Mouse (Mus musculus): ENCODE results near the gene Gja5. TPM values are rescaled to one million over a fixed set of nuclear protein-coding genes. Genes with fewer than 3 reads are reported as not detected.

Gja5 gene
- polyA plus RNA-seq, 1 experiment from 2014 or later: 3.0 TPM

DNA sequence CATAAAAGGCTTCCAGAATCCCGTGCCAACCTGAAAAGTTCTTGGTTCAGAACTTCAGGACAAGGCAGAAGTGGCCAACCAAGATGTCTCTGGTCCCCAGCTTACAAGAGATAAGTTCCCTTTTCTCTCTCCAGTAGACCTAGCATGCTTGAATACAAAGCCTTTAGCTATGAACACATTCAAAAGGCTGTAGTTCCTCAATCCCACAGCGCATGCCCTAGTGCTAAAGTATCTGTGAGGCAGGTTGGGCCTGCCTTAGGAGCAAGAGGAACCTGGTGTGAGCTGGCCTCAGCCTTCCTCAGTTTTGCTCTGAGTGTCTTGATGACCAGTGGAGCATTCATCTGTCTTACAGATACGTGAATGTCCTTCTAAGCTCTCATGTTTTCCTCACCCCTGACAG lies 131.1 kb downstream of the Gja5 start:
- 31% methylated on average over 3 of the region's 3 CpGs for WGBS (ENCODE audit: insufficient replicate concordance)
- Histone ChIP-seq H3K9me3 (replicated peaks; ENCODE audit: control insufficient read depth, low read length) (no peaks in the 10 kb centered on the region), H3K27ac (ENCODE audit: low read length) (no peak overlapping the region), H3K4me3 (ENCODE audit: low read depth, low read length) (no peak overlapping the region), H3K27me3 (ENCODE audit: control insufficient read depth, insufficient read depth, low read depth, low read length) (no peaks in the 10 kb centered on the region), H3K4me1 (ENCODE audit: control insufficient read depth, low read depth, low read length) (no peaks in the 10 kb centered on the region), H3K9ac (ENCODE audit: low read depth, low read length) (no peak overlapping the region), H3K36me3 (ENCODE audit: control insufficient read depth, insufficient read depth) (no peaks in the 10 kb centered on the region), H3K4me2 (ENCODE audit: low read depth, low read length) (no peak overlapping the region)
- no peak for ATAC-seq (ENCODE audit: low read depth)

DNA sequence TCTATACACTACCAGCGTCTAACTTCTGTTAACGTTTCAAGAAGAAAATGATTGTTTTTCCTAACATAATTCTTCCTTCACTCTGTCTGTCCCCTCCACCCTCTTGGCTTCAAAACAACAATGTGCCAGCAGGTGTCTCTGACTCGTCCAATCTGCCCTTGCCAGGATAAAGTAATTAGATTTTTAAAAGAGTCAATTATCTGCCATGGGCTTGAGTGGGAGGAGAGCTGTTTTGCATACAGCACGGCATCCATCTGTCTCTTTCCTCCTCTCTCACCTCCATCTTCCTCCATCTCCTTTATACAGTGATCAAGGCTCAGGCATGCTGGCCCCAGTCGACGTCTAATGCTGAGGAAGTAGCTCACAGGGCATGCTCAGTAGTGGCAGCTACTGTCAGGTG lies 132.6 kb downstream of the Gja5 start:
- H3K27me3 ChIP-seq (ENCODE audit: control insufficient read depth, insufficient read depth, low read depth, low read length): no peaks in the 10 kb centered on the region
- no peak overlapping the region for H3K4me2 ChIP-seq (ENCODE audit: low read depth, low read length)
- no peak overlapping the region for H3K9ac ChIP-seq (ENCODE audit: low read depth, low read length)
- H3K4me1 ChIP-seq (ENCODE audit: control insufficient read depth, low read depth, low read length): no peaks in the 10 kb centered on the region
- no peak overlapping the region for H3K4me3 ChIP-seq (ENCODE audit: low read depth, low read length)
- no peak overlapping the region for H3K27ac ChIP-seq (ENCODE audit: low read length)
- no peaks in the 10 kb centered on the region for H3K36me3 ChIP-seq (ENCODE audit: control insufficient read depth, insufficient read depth)
- 51% methylated on average over 6 of the region's 6 CpGs for WGBS (ENCODE audit: insufficient replicate concordance)
- no peak for ATAC-seq (ENCODE audit: low read depth)
- no peaks in the 10 kb centered on the region for H3K9me3 ChIP-seq (replicated peaks; ENCODE audit: control insufficient read depth, low read length)

DNA sequence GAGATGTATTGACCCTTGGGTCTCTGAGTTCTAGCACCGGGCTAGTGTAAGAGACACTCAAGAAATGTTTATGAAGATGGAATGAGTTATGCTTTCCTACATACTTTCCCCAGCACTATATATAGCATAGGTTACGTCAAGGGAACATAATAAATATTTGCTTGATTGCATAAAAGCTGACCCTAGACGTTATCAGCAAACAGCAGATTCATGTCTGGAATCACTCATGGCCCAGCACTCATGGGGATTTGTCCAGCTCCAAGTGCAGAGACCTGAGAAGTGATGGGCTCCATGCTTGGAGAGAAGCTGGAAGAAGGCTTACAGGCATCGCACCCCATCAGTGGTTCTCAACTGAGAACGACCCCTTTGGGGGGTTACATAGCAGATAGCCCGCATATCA lies 135.2 kb downstream of the Gja5 start:
- Histone ChIP-seq H3K4me3 (ENCODE audit: low read depth, low read length) (no peak overlapping the region), H3K36me3 (ENCODE audit: control insufficient read depth, insufficient read depth) (no peaks in the 10 kb centered on the region), H3K27me3 (ENCODE audit: control insufficient read depth, insufficient read depth, low read depth, low read length) (no peaks in the 10 kb centered on the region), H3K27ac (ENCODE audit: low read length) (no peak overlapping the region), H3K9ac (ENCODE audit: low read depth, low read length) (no peak overlapping the region), H3K4me1 (ENCODE audit: control insufficient read depth, low read depth, low read length) (no peaks in the 10 kb centered on the region), H3K4me2 (ENCODE audit: low read depth, low read length) (no peak overlapping the region), H3K9me3 (replicated peaks; ENCODE audit: control insufficient read depth, low read length) (no peaks in the 10 kb centered on the region)
- no peak for ATAC-seq (ENCODE audit: low read depth)
- WGBS (ENCODE audit: insufficient replicate concordance): 55% methylated on average over 6 of the region's 6 CpGs

DNA sequence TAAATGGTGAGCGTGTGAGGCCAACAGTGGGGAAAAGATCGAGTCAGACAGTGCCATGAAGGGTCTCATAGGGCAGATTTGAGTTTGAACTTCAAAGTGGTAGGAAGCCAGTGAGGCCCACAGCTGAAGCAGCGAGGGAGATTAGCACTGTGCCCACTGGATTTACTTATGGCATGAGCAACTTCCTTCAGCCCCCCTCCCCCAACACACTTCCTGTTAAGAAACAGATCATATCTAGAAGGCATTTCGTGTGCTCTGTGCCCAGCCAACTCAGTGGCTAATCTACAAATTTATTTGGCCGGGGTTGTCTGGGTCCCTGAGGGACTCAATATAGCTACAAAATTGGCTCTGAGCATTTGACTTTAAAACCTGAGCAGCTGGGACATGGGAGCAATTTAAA lies 139.7 kb downstream of the Gja5 start:
- ATAC-seq (ENCODE audit: low read depth): no peak
- Histone ChIP-seq H3K36me3 (ENCODE audit: control insufficient read depth, insufficient read depth) (no peaks in the 10 kb centered on the region), H3K4me3 (ENCODE audit: low read depth, low read length) (no peak overlapping the region), H3K4me1 (ENCODE audit: control insufficient read depth, low read depth, low read length) (no peaks in the 10 kb centered on the region), H3K27ac (ENCODE audit: low read length) (no peak overlapping the region), H3K9ac (ENCODE audit: low read depth, low read length) (no peak overlapping the region), H3K27me3 (ENCODE audit: control insufficient read depth, insufficient read depth, low read depth, low read length) (no peaks in the 10 kb centered on the region), H3K9me3 (replicated peaks; ENCODE audit: control insufficient read depth, low read length) (no peaks in the 10 kb centered on the region), H3K4me2 (ENCODE audit: low read depth, low read length) (no peak overlapping the region)
- 25% methylated on average over 5 of the region's 5 CpGs for WGBS (ENCODE audit: insufficient replicate concordance)

DNA sequence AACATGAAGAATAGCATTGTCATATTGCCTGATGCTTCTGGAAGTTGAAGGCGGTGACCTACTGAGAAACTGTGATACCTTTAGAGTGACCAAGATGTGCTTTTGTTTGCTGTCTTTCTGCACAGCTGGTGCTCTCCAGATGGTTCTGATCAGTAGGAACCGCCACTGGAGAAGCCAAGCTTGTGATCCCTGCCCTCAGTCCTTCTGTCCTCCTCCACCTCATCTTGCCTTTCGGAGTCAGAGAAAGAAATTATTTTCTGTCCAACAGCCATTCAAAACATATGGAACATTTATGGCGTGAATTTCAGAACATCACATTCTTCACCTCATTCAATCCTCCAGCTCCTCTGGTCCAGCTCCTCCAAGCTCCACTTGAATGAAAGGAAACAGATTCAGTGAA lies 143.3 kb downstream of the Gja5 start:
- ATAC-seq (ENCODE audit: low read depth): no peak
- 71% methylated on average over 4 of the region's 4 CpGs for WGBS (ENCODE audit: insufficient replicate concordance)

DNA sequence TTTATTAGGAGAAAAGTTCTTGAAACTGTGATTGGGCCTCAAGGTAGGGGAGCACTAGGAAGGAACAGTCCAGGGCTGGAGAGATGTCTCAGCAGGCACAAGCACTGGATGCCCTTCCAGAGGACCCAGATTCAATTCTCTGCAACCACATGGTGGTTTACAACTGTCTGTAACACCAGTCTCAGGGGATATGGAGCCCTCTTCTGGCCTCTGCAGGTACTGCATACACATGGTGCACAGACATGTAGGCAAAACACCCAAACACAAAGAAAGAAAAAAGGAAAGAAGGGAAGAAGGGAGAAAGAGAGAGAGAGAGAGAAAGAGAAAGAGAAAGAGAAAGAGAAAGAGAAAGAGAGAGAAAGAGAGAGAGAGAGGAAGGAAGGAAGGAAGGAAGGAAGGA lies 143.9 kb downstream of the Gja5 start:
- H3K9ac ChIP-seq (ENCODE audit: low read depth, low read length): no peak overlapping the region
- no peak overlapping the region for H3K4me3 ChIP-seq (ENCODE audit: low read depth, low read length)
- H3K4me2 ChIP-seq (ENCODE audit: low read depth, low read length): no peak overlapping the region
- H3K27me3 ChIP-seq (ENCODE audit: control insufficient read depth, insufficient read depth, low read depth, low read length): no peaks in the 10 kb centered on the region
- no peak overlapping the region for H3K27ac ChIP-seq (ENCODE audit: low read length)
- H3K4me1 ChIP-seq (ENCODE audit: control insufficient read depth, low read depth, low read length): no peaks in the 10 kb centered on the region
- H3K9me3 ChIP-seq (replicated peaks; ENCODE audit: control insufficient read depth, low read length): no peaks in the 10 kb centered on the region
- H3K36me3 ChIP-seq (ENCODE audit: control insufficient read depth, insufficient read depth): no peaks in the 10 kb centered on the region
- ATAC-seq (ENCODE audit: low read depth): no peak

More for the DNA sequence above, 143.3 kb downstream of the Gja5 start:
- H3K36me3 ChIP-seq (ENCODE audit: control insufficient read depth, insufficient read depth): no peaks in the 10 kb centered on the region
- H3K4me3 ChIP-seq (ENCODE audit: low read depth, low read length): no peak overlapping the region
- H3K27ac ChIP-seq (ENCODE audit: low read length): no peak overlapping the region
- no peaks in the 10 kb centered on the region for H3K27me3 ChIP-seq (ENCODE audit: control insufficient read depth, insufficient read depth, low read depth, low read length)
- H3K9me3 ChIP-seq (replicated peaks; ENCODE audit: control insufficient read depth, low read length): no peaks in the 10 kb centered on the region
- H3K9ac ChIP-seq (ENCODE audit: low read depth, low read length): no peak overlapping the region
- no peaks in the 10 kb centered on the region for H3K4me1 ChIP-seq (ENCODE audit: control insufficient read depth, low read depth, low read length)
- H3K4me2 ChIP-seq (ENCODE audit: low read depth, low read length): no peak overlapping the region

DNA sequence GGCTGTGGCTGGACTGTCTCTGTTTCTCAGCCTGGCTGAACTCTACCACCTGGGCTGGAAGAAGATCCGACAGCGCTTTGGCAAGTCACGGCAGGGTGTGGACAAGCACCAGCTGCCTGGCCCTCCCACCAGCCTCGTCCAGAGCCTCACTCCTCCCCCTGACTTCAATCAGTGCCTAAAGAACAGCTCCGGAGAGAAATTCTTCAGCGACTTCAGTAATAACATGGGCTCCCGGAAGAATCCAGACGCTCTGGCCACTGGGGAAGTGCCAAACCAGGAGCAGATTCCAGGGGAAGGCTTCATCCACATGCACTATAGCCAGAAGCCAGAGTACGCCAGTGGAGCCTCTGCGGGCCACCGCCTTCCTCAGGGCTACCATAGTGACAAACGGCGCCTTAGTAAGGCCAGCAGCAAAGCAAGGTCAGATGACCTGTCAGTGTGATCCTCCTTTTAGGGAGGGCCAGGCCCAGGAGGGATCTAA lies 146.8 kb downstream of the Gja5 start:
- no peaks in the 10 kb centered on the region for H3K9me3 ChIP-seq (replicated peaks; ENCODE audit: control insufficient read depth, low read length)
- no peak overlapping the region for H3K27ac ChIP-seq (ENCODE audit: low read length)
- ATAC-seq (ENCODE audit: low read depth): no peak
- no peak overlapping the region for H3K4me2 ChIP-seq (ENCODE audit: low read depth, low read length)
- no peaks in the 10 kb centered on the region for H3K27me3 ChIP-seq (ENCODE audit: control insufficient read depth, insufficient read depth, low read depth, low read length)
- no peak overlapping the region for H3K9ac ChIP-seq (ENCODE audit: low read depth, low read length)
- WGBS (ENCODE audit: insufficient replicate concordance): 60% methylated on average over 13 of the region's 13 CpGs
- no peaks in the 10 kb centered on the region for H3K36me3 ChIP-seq (ENCODE audit: control insufficient read depth, insufficient read depth)
- H3K4me3 ChIP-seq (ENCODE audit: low read depth, low read length): no peak overlapping the region
- H3K4me1 ChIP-seq (ENCODE audit: control insufficient read depth, low read depth, low read length): no peaks in the 10 kb centered on the region

DNA sequence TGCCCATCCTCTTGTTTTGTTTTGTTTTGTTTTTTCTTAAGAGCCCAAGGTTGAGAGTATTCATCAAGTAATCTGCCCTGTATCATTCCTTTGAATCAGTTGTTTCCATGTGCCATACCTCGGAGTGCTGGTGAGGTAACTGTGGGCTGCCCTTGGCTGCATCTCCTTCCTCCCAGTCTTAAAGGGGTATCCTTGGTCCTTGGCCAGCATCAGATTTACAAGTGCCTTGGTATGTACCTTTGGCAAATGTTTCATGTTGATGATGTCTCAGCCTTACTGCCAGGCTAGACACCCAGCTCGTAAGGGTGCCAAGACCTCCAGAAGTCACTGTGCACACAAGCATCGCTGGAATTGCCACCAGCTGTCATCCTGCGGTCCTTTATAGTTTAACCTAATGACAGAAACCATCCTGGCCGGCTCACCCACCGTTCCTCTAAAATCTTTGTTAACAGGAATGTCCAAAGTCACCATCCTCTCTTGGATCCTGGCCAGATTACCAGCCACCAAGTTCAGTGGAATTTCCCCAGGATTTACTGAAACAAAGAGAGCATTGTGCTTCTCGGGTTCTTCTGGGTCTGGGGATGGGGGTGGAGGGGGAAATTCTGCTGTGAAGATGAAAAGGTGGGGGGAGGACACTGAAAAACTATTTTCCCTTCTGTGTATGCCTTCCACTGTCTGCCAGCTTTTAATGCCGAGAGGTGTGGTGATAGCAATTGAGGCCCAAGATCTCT lies 147.7 kb downstream of the Gja5 start:
- no peaks in the 10 kb centered on the region for H3K36me3 ChIP-seq (ENCODE audit: control insufficient read depth, insufficient read depth)
- no peak for ATAC-seq (ENCODE audit: low read depth)
- no peak overlapping the region for H3K4me3 ChIP-seq (ENCODE audit: low read depth, low read length)
- H3K4me1 ChIP-seq (ENCODE audit: control insufficient read depth, low read depth, low read length): no peaks in the 10 kb centered on the region
- no peaks in the 10 kb centered on the region for H3K27me3 ChIP-seq (ENCODE audit: control insufficient read depth, insufficient read depth, low read depth, low read length)
- 57% methylated on average over 8 of the region's 8 CpGs for WGBS (ENCODE audit: insufficient replicate concordance)
- H3K9me3 ChIP-seq (replicated peaks; ENCODE audit: control insufficient read depth, low read length): no peaks in the 10 kb centered on the region
- H3K27ac ChIP-seq (ENCODE audit: low read length): no peak overlapping the region
- no peak overlapping the region for H3K4me2 ChIP-seq (ENCODE audit: low read depth, low read length)
- no peak overlapping the region for H3K9ac ChIP-seq (ENCODE audit: low read depth, low read length)

DNA sequence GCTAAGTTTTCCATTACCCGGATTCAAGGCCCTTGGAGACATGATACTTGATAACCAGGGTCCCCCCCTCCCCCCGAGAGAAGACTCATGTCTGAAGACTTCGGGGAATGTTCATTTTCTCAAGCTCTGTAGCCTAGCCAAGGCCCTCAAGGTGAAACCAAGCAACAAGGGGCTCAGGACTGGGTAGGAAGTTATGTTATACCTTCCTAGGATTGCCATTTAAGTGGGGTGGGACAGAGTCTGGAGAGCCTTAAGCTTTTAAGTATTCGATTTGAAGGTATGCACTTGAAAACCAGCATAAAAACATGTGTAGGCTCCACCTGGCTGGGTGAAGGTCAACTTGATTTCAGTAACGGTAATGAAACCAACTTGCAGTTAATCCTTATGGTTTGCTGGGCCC lies 154.2 kb downstream of the Gja5 start:
- Histone ChIP-seq H3K36me3 (ENCODE audit: control insufficient read depth, insufficient read depth) (no peaks in the 10 kb centered on the region), H3K4me2 (ENCODE audit: low read depth, low read length) (no peak overlapping the region), H3K27me3 (ENCODE audit: control insufficient read depth, insufficient read depth, low read depth, low read length) (no peaks in the 10 kb centered on the region), H3K4me3 (ENCODE audit: low read depth, low read length) (no peak overlapping the region), H3K9me3 (replicated peaks; ENCODE audit: control insufficient read depth, low read length) (no peaks in the 10 kb centered on the region), H3K27ac (ENCODE audit: low read length) (no peak overlapping the region), H3K4me1 (ENCODE audit: control insufficient read depth, low read depth, low read length) (no peaks in the 10 kb centered on the region), H3K9ac (ENCODE audit: low read depth, low read length) (no peak overlapping the region)
- ATAC-seq (ENCODE audit: low read depth): no peak
- 55% methylated on average over 5 of the region's 5 CpGs for WGBS (ENCODE audit: insufficient replicate concordance)

All from liver, embryonic 16.5 days (tissue).